Mouse (Mus musculus) C2C12 (cell line): ENCODE measurements around the gene Cd151.

Experiments used
- CEBPB ChIP-seq: IDR thresholded peaks from one replicate; pipeline ENCODE4 v1.6.1; 2011; ENCODE audit warnings: low read depth, mild to moderate bottlenecking, control low read depth, moderate library complexity
- CTCF ChIP-seq: IDR thresholded peaks from one replicate; pipeline ENCODE4 v1.5.1; 2011; ENCODE audit not compliant: control insufficient read depth, insufficient read depth, insufficient read length
- MYOD1 ChIP-seq: IDR thresholded peaks from one replicate; pipeline ENCODE4 v1.6.1; 2011; ENCODE audit warnings: low read depth; ENCODE audit not compliant: control insufficient read depth, insufficient read length
- MYOG ChIP-seq: IDR thresholded peaks from one replicate; pipeline ENCODE4 v1.6.1; 2011; ENCODE audit not compliant: control insufficient read depth, insufficient read length; ENCODE audit errors: extremely low read depth

- no peak for TF ChIP-seq CTCF
- no peak for TF ChIP-seq MYOG
- no peak for TF ChIP-seq MYOD1
- TF ChIP-seq CEBPB: no peak
Measured at GRCm38 (mm10) chr7:141497600-141497999, 30.4 kb downstream of the Cd151 start.
